Mouse (Mus musculus) spleen, embryonic (tissue): ENCODE data around the gene Rbp3.

Experiments
- CTCF ChIA-PET: fragments of 350-600 bp; sonication (Branson Sonifier 250); formaldehyde crosslinking; loops from one replicate; lab custom pipeline; 2022; lab: Charles Lee

The Rbp3 gene

GRCm38 (mm10) chr14:33974752-33975151 lies 20.9 kb downstream of the Rbp3 start:
- CTCF ChIA-PET: no interaction called here

- CTCF ChIA-PET: no interaction called here
Measured at GRCm38 (mm10) chr14:33977748-33978147, 23.9 kb downstream of the Rbp3 start.

GRCm38 (mm10) chr14:33978604-33979059 lies 24.8 kb downstream of the Rbp3 start, which contains the start of gene Zfp488:
TSS of gene Zfp488 (minus strand) at chr14:33978764.
- CTCF ChIA-PET: no interaction called here

- CTCF ChIA-PET: no interaction called here
Measured at GRCm38 (mm10) chr14:33989201-33989600, 35.4 kb downstream of the Rbp3 start.

GRCm38 (mm10) chr14:33991971-33992370 lies 38.2 kb downstream of the Rbp3 start:
- CTCF ChIA-PET: no interaction called here

- CTCF ChIA-PET: no interaction called here
Measured at GRCm38 (mm10) chr14:33993051-33993450, 39.2 kb downstream of the Rbp3 start.

GRCm38 (mm10) chr14:33993521-33994289 lies 39.9 kb downstream of the Rbp3 start:
- CTCF ChIA-PET: no interaction called here

- CTCF ChIA-PET: no interaction called here
Measured at GRCm38 (mm10) chr14:33997427-33997826, 43.6 kb downstream of the Rbp3 start.

GRCm38 (mm10) chr14:34000076-34000475 lies 46.3 kb downstream of the Rbp3 start:
- CTCF ChIA-PET: no interaction called here

- CTCF ChIA-PET: no interaction called here
Measured at GRCm38 (mm10) chr14:34001445-34001844, 47.6 kb downstream of the Rbp3 start.

- CTCF ChIA-PET: no interaction called here
Measured at GRCm38 (mm10) chr14:34002358-34002757, 48.6 kb downstream of the Rbp3 start.
